Mouse (Mus musculus) Muller cell, postnatal 12 days (primary cell): ENCODE measurements at regions not wholly inside any gene's neighbourhood (a gene's known extent, or its start where the extent isn't known, plus 50 kb on each side); places are given as distances from the start of the nearest gene placed in this dataset.

Source experiments
- DNase-seq: peaks from one replicate; pipeline ENCODE4 v3.0.0-alpha.2; 2015; ENCODE audit errors: inconsistent ontology term

DNA sequence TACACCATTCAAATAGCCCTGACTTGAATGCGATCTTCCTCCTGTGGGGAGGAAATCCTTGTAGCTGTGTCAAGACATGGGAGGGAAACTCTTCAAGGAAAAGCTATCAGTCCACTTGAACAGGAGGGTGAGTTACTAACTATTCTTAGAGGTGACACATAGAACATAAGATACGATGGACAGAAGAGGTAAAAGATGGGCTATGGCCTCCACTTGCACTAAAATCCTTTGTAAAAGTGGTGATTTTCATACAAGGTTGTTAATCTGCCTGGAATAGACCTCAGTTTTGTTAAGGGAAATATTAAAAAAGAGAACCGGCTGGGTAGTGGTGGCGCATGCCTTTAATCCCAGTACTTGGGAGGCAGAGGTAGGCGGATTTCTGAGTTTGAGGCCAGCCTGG is 102.1 kb upstream of the Cpm start:
- DNase-seq = no peak

DNA sequence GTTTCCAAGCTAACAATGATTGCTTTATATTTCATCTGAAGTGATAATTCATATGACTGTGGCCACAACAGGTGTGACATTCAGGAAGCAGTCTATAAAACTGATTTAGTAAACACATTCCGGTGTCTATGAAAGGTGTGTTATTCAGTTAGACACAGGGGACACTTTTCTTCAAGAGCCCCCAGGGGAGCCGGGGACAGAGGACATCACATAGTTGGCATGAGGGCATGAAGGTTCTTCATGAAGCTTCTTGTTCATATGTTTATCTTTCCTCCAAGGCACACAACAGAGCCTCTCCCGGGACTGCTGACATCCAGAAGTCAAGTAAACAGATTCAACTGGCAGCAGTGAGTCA is 102.5 kb upstream of the Cpm start:
- DNase-seq = peak; percentile 29

DNA sequence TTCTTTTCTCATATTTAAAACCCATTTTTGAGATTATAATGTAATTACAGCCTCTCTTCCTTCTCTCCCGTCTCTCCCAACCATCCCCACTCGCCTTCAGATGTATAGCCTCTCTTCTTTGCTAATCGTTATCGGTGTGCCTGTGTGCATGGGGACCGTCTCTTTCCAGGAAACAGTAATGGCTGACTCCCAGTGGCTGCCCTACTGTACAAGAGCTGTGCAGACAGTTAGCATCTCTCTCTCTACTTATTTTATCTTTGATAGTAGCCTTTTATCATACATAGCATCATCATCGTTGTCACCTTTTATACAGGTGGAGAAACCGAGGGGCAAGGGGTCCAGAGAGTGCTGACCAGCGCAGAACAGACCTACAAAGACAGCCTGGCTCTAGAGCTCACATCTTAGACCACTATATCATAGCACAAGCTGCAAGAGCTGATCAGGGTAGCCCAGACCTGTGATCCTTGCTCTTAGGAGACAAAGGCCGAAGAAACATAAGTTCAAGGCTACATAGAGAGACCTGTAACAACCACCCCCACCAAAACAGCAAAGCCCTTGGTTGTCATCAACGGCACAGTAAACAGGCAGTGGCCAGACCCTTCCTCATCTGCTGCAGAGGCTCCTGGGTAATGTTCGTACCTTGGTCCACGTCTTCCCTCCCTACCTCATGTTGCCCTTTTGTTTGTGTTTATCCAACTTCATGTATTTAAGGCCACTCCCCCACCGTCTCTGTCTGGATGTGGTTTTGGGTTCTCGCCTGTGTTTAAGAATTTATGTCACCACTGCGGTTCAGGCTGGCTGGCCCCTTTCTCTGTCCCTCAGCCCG is 103.1 kb upstream of the Cpm start:
- no peak for DNase-seq

DNA sequence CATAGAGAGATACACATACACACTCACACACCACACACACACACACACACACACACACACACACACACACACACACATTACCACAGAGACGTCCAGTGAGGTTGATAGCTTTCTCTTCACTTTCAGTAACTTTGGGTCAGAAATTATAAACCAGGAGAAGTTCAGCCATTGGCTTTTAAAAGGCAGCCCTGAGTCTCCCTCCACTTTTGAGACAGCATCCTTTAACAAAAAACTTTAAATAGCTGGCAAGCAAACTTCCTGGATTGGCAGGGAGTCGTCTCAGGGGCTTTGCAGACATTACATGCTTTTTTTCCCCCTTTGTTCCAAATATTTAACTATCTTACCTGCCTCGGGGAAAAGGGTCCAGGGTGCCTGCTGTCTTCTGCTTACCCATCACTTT is 103.7 kb upstream of the Cpm start:
- no peak for DNase-seq

DNA sequence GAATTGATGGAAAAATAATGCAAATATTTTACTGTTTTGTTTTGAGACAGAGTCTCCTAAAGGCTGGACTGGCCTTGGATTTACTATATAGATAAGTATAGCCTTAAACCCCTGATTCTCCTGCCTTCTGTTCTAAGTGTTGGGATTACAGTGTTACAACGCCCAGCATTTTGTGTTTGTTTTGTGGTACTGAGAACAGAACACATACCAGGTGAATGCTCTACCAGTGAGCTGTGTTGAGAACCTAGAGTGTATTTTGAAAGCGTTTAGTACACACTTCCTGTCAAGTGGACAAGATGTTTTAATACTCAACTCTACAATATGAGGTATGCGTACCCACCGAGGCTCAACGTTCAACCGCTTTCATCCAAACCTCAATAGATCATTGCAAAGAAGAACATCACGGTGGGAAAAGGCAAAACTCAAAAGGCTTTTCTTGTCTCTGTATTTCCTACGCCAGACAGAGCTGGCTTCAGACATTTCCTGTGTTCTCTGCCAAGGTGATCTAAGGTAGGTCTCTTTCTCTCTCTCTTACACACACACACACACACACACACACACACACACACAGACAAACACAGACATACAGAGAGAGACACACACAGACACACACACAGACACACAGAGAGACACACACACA is 104.3 kb upstream of the Cpm start:
- no peak for DNase-seq

DNA sequence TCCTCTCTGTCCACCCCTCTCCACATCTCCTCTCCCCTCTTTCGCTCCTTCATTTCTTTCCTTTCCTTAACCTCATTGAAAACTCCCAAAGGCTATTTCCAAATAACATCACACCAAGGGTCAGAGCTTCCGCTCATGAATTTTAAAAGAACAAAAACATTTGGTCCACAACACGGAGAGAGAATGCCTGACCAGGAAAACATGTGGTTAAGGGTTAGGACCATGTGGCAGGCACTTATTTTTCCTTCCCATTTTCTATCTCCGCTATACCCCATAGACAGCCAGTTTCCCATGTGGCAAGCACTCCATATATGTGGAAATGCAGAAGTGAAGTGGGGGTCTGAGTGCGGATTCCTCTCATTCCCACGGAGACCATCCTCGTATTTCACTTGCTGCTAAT is 105.2 kb upstream of the Cpm start:
- no peak for DNase-seq

DNA sequence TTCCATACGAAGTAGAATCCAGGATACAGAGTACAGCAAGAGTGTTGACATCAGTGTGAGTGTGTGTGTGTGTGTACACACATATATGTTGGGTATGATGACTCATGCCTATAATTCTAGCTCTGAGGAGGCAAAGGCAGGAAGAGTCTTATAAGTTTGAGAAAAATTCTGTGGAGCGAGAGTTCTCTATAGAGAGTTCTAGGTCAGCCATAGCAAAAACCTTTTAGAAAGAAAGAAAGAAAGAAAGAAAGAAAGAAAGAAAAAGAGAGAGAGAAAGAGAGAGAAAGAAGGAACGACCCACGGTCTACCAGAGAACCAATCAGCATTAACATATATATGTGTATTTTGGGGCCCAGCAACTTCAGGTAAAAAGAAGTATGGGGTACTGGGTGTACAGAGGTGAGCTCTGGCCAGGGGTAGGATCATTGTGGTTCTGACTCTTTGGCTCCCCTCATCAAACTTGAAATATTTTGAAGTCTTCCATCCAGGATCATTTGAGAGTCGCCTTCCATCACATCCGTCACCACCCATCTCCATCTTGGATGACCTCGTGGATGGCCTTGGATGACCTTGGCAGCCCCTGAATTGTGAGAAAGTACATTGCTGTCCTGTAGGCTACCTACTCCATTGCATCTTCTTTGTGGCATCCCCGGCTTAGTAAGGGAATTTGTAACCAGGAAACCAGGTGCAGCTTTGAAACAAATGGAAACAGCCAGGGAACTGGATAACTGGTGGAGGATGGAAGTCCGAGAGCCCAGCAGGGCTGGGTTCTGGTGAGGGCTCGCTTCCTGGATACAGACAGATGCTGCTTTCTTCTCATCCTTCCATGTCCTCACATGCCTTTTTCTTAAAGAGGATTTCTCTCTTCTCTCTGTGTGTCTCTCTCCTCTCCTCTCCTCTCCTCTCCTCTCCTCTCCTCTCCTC is 106.1 kb upstream of the Cpm start:
- no peak for DNase-seq

DNA sequence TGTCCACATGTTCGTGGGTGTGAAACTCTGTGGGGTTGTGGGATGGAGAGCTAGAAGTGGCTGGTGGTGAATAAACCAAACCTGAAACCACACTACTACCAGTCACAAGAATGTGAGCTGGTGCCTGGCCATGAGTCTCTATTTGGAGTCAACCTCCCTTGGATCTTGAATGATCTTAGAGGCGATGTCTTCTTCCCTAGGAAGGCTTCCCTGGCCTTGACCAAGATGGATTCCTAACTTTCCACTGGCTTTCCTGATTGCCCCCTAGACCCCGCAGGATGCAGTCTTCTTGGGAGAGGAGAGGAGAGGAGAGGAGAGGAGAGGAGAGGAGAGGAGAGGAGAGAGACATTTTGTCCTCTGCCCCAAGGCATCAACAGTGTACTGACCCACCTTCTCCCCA is 106.9 kb upstream of the Cpm start:
- DNase-seq = no peak

DNA sequence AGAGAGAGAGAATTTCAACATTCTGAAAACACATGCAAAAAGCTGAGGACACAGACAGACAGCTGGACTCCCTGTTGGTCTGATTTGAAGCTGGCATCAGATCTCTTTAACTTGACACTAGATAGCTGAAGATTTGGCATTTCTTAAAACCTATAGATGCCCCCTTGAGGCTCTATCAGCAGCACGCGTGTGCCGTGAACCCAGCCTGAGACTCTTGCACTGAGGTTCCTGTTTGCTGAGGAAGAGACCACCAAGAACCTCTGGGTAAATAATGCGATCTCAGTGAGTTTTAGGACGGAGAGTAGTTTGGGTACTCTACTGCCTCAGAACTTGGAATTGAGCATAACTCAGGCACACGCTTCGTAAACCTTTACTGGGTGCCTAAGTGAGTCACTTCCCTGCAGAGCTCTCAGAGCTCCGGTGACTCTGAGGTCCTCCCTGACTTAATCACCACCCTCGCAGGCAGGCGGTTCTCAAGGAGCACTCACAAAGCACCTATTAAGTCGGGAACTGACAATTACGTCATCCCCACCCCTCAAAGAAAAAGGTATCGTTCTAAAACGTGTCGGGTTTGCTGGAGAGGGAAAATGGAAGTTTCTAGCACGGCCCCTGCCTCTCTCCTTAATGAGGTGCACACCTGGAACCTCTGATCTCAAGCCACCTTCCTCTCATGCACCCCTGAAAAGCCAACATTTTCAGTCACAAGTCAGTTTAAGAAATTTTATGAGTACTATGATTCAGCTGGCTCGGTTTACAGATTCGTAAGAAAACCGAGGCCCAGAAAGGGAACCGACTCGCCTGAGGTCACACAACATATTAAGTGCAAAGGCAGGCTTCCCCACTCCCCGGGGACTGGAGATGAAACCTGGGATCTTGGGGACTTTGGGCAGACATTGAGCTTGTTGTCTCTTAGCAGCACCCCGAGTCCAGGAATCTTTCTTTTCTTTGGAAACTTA is 107.7 kb upstream of the Cpm start:
- DNase-seq = no peak

DNA sequence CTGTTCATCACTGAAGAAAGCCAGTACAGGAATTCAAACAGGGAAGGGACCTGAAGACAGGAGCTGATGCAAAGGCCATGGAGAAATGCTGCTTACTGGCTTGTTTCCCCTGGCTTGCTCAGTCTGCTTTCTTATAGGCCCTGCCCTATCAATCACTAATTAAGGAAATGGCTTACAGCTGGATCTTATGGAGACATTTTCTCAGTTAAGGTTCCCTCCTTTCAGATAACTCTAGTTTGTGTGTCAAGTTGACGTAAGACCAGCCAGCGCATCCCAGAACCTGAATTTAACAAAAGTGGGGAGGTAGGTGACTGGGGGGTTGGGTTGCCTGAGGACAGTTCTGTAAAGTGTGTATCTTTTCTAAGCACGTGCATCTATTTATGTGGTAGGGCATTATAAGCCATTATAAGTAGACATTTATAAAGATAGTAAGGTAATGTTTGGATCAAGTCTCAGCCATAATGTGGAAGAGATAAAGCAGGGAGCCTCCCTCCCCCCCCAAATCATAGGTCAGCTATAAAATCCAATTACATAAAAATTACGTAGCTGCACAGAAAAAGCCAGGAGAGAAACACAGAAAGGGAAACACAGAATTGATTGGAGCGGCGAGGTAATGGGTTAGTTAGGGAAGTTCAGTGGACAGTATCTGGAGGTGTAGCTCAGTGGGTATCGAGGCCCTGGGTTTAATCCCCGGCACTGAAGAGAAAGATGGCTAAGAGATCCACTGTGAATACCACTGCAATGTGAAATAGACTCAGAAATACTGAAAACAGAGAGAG is 108.6 kb upstream of the Cpm start:
- no peak for DNase-seq

DNA sequence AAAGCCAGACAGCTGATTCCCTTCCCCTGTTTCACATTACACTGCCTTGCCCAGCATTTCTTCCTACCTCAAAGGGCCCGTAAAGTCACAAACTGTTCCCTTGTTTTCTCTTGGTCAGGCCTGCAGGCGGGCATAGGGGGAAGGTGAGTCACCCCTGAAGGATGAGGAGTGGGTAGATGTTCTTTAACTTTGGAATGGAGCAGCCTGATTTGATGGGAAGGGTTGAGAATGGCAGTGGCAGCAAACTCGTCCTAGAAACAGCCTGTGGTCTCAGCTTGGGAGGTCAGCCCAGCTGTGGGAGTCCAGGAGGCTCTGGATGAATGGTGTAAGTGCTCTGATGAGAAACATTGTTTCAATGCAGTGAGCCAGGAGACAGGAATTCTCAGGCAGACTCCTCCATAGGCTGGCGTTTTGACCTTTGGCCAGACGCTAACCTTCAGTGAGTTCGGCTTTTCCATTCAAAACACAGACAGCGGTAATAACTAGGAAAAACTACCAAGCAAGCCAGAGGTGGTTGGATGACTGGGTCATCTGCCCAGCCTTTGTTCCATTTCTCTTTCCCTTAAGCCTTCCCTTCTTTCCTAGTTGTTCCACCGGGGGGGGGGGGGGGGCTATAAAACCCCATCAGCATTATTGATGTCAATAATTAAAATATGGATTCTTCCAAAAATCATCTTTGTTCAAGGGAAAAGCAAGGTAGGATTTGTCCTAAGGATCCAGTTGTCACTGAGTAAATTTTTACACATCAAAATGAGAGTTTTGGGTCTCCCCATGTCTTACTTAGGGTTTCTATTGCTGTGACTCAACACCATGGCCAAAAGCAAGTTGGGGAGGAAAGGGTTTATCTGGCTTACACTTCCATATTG is 109.4 kb upstream of the Cpm start:
- DNase-seq = peak; percentile 85

DNA sequence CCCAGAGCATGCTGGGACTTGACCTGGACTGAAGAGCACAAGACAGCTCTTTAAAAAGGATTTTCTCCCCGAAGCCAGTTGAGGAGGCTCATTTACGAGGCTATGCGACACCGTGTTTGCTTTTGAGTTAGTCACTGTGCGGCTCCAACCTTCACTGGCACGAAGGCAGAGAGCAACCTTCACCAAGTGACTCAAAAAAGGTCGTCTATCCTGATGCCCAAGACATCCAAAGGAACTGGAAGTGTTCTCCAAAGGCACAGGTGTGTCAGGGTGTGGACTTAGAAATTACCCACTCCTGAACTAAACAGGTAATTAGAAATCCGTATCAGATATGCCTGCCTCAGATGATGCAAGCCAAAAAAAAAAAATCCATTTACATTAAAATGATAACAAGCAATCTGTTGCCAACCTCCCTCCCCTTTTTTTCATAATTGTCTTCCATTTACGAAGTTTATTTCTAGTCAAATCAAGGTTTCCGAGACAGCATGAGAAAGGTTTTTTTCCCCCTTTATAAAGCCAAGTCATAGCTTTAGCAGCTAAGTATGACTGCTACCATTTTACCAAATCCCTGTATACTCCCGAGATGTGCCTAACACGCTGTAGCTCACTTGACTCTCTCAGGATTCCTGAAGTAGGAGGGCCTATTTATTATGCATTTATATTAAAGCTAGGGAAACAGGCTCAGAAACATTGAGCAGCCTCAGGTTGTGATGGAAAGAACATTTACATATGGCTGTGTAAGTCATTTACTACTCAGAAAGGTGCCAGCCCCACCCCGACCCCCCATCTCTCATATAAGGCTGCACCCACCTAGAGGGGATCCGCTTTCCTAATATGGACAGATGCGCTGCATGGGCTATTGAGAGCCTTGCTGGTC is 110.3 kb upstream of the Cpm start:
- DNase-seq = no peak

DNA sequence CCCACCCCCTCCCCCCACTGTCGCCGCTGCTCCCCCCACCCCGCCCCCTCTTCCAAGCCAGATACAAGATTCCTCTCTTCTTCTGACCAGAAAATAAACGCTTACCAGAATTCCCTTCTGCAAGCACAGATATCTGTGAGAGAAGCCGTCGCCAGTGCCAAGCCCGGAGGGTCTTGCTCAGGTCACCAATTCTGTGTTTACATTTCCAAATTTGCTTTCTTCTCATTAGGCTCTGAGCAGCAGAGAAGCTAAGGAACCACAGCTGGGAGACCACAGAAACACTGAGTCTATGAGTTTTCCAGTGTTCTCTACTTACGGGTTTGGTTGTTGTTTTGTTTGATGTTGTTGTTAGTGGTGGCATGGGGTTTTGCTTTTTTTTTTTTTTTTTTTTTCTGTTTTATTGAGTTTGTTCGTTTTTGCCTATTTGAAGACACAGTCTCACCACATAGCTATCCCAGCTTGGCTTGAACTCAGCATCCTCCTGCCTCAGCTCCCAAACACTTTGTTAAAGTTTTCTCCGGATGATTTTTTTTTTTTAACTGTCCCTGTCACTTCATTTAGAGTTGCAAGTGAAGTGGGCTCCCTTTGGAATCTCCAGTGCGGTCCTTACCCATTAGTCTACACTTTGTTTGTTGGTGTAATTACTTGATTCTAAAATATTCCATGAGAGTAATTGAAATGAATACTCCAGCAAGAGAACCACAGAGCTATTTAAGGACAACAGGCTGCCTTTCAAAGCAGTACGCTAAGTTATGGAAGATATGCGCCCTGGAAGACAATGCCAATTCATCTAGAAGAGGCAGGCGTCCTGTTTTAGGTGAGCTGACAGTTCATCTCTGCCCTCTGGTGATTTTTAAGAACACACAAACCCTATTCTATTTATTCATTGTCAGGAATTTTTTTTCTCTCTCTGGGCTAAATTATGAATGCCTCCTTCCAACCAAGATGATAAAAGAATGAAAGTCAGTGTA is 111.2 kb upstream of the Cpm start:
- DNase-seq = peak; percentile 94

DNA sequence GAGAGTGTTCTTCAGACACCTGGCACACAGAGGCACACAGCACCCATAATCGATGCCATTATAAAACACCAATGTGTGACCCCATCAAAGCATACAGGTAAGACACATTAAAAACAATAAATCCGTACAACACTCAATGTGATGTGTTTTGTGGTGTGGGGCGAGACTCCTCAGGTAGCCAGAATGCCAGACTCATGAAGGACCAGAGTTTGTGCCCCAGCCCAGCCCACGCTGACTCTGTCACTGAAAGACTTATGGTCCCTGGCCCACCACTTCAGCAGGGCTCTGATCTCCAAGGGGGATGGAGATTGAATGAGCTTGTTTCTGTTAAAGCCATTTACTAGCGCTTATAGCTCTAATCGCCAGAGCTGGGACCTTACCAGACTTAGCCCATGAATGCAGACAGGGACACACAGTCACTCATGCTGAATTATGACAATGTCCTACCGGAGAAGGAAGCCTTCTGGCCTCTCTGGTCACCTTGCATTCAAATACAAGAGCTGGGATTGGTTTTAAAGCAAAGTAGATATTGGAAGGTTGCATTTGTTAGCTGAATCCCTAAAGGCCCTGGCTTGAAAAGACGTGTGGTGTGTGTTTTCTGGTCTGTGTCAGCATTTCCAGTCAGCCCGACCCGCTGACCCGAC is 112.1 kb upstream of the Cpm start:
- peak; percentile 21 for DNase-seq

DNA sequence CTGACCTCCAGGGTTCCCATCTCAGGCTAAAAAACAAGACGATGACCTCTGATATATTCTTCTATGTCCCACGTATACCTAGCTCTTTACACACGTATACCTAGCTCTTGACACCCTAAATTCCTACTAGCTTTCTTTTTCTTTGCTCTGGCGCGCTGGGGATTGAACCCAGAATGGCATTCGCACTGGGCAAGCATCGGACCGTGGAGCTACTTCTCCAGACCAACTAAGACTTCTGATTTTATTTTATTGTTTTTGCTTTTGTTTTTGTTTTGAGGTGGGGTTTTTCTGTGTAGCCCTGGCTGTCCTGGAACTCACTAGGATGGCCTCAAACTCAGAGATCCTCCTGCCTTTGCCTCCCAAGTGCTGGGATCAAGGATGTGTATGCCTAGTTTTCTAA is 112.8 kb upstream of the Cpm start:
- DNase-seq = no peak

DNA sequence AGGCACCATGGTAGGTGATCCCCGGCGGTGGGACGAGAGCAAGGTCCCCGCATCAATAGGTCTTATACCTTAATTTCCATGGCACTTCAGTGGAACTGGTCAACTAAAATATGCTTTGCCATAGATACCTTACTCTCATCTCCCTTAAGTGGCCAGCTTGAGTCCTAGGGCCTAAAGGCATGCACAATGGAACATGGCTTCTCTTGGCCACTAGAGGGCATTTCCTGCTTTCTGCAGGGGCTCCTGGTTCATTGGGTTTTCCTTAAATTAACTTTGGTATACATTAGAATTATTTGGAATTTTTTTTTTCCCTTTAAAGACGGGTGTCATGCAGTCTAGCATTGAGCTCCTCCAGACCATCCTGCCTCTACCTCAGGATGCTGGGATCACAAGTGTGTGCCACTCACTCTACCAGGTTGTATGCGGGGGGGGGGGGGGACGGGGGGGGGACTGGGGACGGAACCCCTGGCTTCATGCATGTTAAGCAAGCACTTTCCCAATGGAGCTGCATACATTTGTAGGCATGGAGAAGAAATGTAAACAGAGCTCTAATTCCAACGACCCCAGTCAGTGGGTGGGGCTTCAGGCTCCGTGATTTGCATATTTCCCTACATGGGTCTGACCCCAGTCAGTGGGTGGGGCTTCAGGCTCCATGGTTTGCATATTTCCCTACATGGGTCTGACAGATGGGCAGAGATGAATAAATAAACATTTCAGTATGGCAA is 113.4 kb upstream of the Cpm start:
- no peak for DNase-seq
